Mouse (Mus musculus) limb, embryonic 10.5 days (tissue): ENCODE data around the gene Ciita. TPM values are rescaled to one million over a fixed set of nuclear protein-coding genes. Genes with fewer than 3 reads are reported as not detected.

ENCODE experiments used
- DNase-seq: peaks from one replicate; pipeline ENCODE4 v3.0.0-alpha.2; 2017; ENCODE audit warnings: low spot score
- H3K27ac ChIP-seq: fragments of 300-500 bp; sonication (generic); 2 replicates; pipeline ENCODE4 v1.5.1; 2016; ENCODE audit warnings: mild to moderate bottlenecking
- H3K27me3 ChIP-seq: fragments of 300-500 bp; sonication (generic); 2 replicates; pipeline ENCODE4 v1.6.1; 2016; ENCODE audit warnings: low read depth, mild to moderate bottlenecking; ENCODE audit not compliant: poor library complexity, severe bottlenecking
- H3K36me3 ChIP-seq: fragments of 300-500 bp; sonication (generic); 2 replicates; pipeline ENCODE4 v1.6.1; 2016; ENCODE audit warnings: mild to moderate bottlenecking, moderate library complexity
- H3K4me1 ChIP-seq: fragments of 300-500 bp; sonication (generic); 2 replicates; pipeline ENCODE4 v1.6.1; 2016
- H3K4me3 ChIP-seq: fragments of 300-500 bp; sonication (generic); 2 replicates; pipeline ENCODE4 v1.5.1; 2016; ENCODE audit warnings: mild to moderate bottlenecking, moderate library complexity
- H3K9me3 ChIP-seq: fragments of 300-500 bp; sonication (generic); replicated peaks from 2 replicates; pipeline ENCODE4 v1.6.1; 2016; ENCODE audit warnings: mild to moderate bottlenecking
- WGBS: fragments of 180-500 bp; shearing (Covaris S2); methylation state at CpG from one replicate; pipeline ENCODE4 v1.1.7; 2016; 5-methylcytosine and 5-hydroxymethylcytosine counted together
- polyA plus RNA-seq: library from polyadenylated mRNA; unstranded; fragments of >200 nt; fragmentation: Nextera tagmentation; extraction: Ambion mirVana; gene quantifications from 2 replicates; pipeline ENCODE4 v1.2.1, GENCODE M21; 2016

Gene Ciita
- polyA plus RNA-seq, 1 experiment from 2014 or later: 0.09 TPM

DNA sequence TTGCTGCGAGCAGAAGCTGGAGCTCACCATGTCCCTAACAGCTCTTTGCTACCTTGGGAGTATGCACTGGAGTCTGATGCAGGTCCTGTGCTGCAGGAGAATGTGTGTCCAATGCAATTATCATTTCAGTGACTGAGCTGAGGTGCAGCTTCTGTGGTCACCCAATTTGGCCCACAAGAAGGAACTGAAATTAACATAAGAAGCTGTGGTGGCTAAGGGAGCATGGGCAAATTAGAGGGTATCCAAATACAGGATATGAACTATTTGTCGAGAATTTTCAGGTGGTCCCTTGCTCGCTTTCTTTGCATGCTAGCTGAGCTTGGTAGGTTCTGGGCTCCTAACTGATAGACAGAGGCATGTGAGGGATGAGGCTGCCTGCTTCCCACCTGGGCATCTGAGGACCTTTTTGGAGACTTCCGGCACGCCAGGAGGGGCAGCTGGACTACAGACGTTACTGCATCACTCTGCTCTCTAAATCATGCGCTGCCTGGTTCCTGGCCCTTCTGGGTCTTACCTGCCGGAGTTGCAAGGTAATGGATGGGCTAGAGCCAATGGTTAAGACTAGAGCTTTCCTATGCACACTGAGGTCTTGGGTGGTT, 8.1 kb downstream of the Ciita start:
- 87% methylated on average over 8 of the region's 8 CpGs for WGBS
- H3K27ac ChIP-seq: no peak overlapping the region
- no peak overlapping the region for H3K4me3 ChIP-seq
- H3K27me3 ChIP-seq: peaks cover 29% of the 10 kb centered on the region
- DNase-seq: no peak
- no peaks in the 10 kb centered on the region for H3K9me3 ChIP-seq
- H3K4me1 ChIP-seq: peaks cover 10% of the 10 kb centered on the region
- H3K36me3 ChIP-seq: no peaks in the 10 kb centered on the region

- H3K9me3 ChIP-seq: no peaks in the 10 kb centered on the region
- no peak overlapping the region for H3K4me3 ChIP-seq
- peaks cover 10% of the 10 kb centered on the region for H3K4me1 ChIP-seq
- no peak overlapping the region for H3K27ac ChIP-seq
- no peak for DNase-seq
- H3K27me3 ChIP-seq: peaks cover 29% of the 10 kb centered on the region
- no peaks in the 10 kb centered on the region for H3K36me3 ChIP-seq
- WGBS: 85% methylated on average over 7 of the region's 7 CpGs
These were observed 9.1 kb downstream of the Ciita start for GRCm38 (mm10) chr16:10488769-10489481.

GRCm38 (mm10) chr16:10489483-10489882, 9.6 kb downstream of the Ciita start:
- WGBS: 8% methylated on average over 9 of the region's 9 CpGs
- no peak for DNase-seq
- no peaks in the 10 kb centered on the region for H3K9me3 ChIP-seq
- no peaks in the 10 kb centered on the region for H3K36me3 ChIP-seq
- H3K4me3 ChIP-seq: peak overlapping the region; percentile 26
- no peak overlapping the region for H3K27ac ChIP-seq
- peaks cover 10% of the 10 kb centered on the region for H3K4me1 ChIP-seq
- peaks cover 29% of the 10 kb centered on the region for H3K27me3 ChIP-seq

- H3K4me3 ChIP-seq: peak overlapping the region; percentile 26
These were observed 10.1 kb downstream of the Ciita start for GRCm38 (mm10) chr16:10489904-10490457.

GRCm38 (mm10) chr16:10490503-10491150, 10.8 kb downstream of the Ciita start:
- WGBS: 85% methylated on average over 18 of the region's 18 CpGs
- Histone ChIP-seq H3K27ac (no peak overlapping the region), H3K4me1 (peaks cover 10% of the 10 kb centered on the region), H3K36me3 (no peaks in the 10 kb centered on the region), H3K9me3 (no peaks in the 10 kb centered on the region), H3K27me3 (peaks cover 29% of the 10 kb centered on the region), H3K4me3 (no peak overlapping the region)
- DNase-seq: no peak

More at GRCm38 (mm10) chr16:10489904-10490457, 10.1 kb downstream of the Ciita start:
- DNase-seq: no peak
- 28% methylated on average over 14 of the region's 14 CpGs for WGBS
- peaks cover 29% of the 10 kb centered on the region for H3K27me3 ChIP-seq
- no peaks in the 10 kb centered on the region for H3K36me3 ChIP-seq
- H3K27ac ChIP-seq: no peak overlapping the region
- H3K4me1 ChIP-seq: peaks cover 10% of the 10 kb centered on the region
- no peaks in the 10 kb centered on the region for H3K9me3 ChIP-seq

GRCm38 (mm10) chr16:10491716-10492115, 11.9 kb downstream of the Ciita start:
- no peaks in the 10 kb centered on the region for H3K36me3 ChIP-seq
- no peaks in the 10 kb centered on the region for H3K9me3 ChIP-seq
- H3K4me1 ChIP-seq: peaks cover 10% of the 10 kb centered on the region
- no peak overlapping the region for H3K4me3 ChIP-seq
- DNase-seq: no peak
- H3K27ac ChIP-seq: no peak overlapping the region
- H3K27me3 ChIP-seq: peaks cover 29% of the 10 kb centered on the region
- 84% methylated on average over 4 of the region's 4 CpGs for WGBS

DNA sequence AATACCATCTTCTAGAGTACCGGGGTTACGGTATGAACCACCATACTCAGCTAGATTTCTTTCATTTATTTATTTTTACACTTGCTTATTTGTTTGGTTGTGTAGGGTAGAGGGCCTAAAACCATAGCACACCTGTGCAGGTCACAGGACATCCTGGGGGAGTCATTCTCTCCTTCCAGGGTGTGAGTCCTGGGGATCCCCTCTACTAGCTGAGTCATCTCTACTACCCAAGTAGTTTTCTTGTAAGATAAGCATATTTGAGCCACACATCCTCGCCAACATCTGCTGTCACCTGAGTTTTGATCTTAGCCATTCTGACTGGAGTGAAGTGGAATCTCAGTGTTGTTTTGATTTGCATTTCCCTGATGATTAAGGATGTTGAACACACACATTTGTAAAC, 12.7 kb downstream of the Ciita start:
- Histone ChIP-seq H3K9me3 (no peaks in the 10 kb centered on the region), H3K4me3 (no peak overlapping the region), H3K36me3 (no peaks in the 10 kb centered on the region), H3K27me3 (peaks cover 29% of the 10 kb centered on the region), H3K27ac (no peak overlapping the region), H3K4me1 (peaks cover 10% of the 10 kb centered on the region)
- no peak for DNase-seq
- WGBS: 82% methylated on average over 3 of the region's 3 CpGs

- Histone ChIP-seq H3K36me3 (no peaks in the 10 kb centered on the region), H3K9me3 (no peaks in the 10 kb centered on the region), H3K4me3 (no peak overlapping the region), H3K27ac (no peak overlapping the region), H3K27me3 (peaks cover under 1% of the 10 kb centered on the region; the same call in 1 of the 2 replicates), H3K4me1 (no peaks in the 10 kb centered on the region)
- no peak for DNase-seq
- WGBS: 86% methylated on average over 2 of the region's 2 CpGs
These were observed 16.0 kb downstream of the Ciita start for GRCm38 (mm10) chr16:10495824-10496298.

DNA sequence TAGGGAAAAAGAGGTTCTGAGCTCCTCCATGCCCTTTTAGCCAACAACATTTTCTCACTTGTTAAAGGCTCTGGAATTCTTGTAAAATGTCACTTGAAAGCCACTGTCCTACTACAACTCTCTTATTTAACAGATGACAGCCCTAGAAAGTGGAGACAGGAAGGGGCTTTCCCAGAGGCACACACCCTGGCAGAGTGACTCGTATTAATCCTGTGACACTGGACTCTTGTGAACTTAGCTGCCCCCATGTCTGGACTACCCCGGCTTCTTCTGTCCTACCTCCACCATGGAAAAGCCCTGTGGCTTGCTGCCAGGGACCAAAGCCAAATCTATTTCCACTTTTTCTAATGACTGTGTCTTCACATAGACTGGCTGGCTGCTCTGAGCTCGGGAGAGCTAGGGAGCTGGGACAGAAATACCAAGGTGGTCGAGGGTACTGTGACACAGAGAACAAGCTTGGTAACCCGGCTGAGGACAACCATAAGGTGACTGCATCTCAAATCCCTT, 18.3 kb downstream of the Ciita start:
- no peak overlapping the region for H3K27ac ChIP-seq
- no peak overlapping the region for H3K4me3 ChIP-seq
- WGBS: 80% methylated on average over 5 of the region's 5 CpGs
- H3K27me3 ChIP-seq: peaks cover 9% of the 10 kb centered on the region; the same call in 1 of the 2 replicates
- no peaks in the 10 kb centered on the region for H3K9me3 ChIP-seq
- H3K36me3 ChIP-seq: no peaks in the 10 kb centered on the region
- no peak for DNase-seq
- no peaks in the 10 kb centered on the region for H3K4me1 ChIP-seq

DNA sequence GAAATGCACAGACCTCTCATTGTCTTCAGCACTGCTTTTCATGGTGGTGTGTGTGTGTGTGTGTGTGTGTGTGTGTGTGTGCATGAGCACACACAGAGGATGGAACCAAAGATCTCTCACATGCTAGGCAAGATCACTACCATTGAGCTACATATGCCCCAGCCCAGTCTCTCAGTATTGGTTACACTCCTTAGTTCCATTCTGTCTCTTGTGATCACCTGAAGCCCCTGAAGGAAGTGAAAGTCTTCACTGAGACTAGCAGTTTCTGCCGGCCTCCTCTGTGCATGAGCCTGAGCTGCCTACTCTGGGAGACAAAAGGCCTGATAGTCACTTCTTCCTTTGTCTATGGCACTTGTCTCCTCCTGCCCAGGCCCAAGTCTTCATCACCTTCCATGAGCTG, 19.3 kb downstream of the Ciita start:
- Histone ChIP-seq H3K4me1 (no peaks in the 10 kb centered on the region), H3K9me3 (no peaks in the 10 kb centered on the region), H3K27ac (no peak overlapping the region), H3K27me3 (peaks cover 9% of the 10 kb centered on the region; the same call in 1 of the 2 replicates), H3K36me3 (no peaks in the 10 kb centered on the region), H3K4me3 (no peak overlapping the region)
- DNase-seq: no peak
- 71% methylated on average over 1 of the region's 1 CpGs for whole genome bisulfite sequencing

DNA sequence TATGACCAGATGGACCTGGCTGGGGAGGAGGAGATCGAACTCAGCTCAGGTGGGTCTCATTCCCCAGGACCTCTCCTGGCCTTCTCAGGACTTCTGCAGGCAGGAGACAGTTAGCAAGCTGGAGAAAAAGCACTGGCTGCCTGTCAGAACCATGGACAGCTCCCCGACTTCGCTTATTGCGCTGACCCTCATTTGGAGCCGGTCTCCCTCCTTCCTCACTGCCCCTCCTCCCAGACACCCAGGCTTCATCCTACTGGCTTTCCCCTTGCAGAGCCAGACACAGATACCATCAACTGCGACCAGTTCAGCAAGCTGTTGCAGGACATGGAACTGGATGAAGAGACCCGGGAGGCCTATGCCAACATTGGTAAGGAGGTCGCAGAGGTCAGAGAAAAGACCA, 22.0 kb downstream of the Ciita start:
- 11% methylated on average over 8 of the region's 8 CpGs for WGBS
- H3K27me3 ChIP-seq: peaks cover 9% of the 10 kb centered on the region; the same call in 1 of the 2 replicates
- no peaks in the 10 kb centered on the region for H3K36me3 ChIP-seq
- H3K4me3 ChIP-seq: no peak overlapping the region
- peak; percentile 87 for DNase-seq
- H3K4me1 ChIP-seq: no peaks in the 10 kb centered on the region
- H3K9me3 ChIP-seq: no peaks in the 10 kb centered on the region
- H3K27ac ChIP-seq: no peak overlapping the region

DNA sequence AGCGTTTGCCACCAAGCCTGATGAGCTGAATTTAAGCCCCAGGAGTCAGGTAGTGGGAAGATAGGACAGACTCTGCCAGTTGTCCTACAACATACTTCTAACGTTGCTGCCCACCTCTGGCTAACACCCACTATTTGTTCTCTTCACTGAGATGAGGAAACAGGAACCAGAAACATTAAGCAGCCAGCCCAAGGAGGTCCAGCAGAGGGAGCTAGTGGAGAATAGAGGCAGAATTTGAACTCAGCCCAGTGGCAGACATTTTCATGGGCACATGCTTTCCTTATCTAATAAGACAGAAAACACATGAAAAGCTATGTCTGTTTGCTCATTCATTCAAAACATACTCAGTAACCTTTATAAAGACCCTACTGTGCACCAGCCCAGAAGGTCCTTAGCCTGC, 23.2 kb downstream of the Ciita start:
- Histone ChIP-seq H3K36me3 (no peaks in the 10 kb centered on the region), H3K27me3 (peaks cover 9% of the 10 kb centered on the region; the same call in 1 of the 2 replicates), H3K9me3 (no peaks in the 10 kb centered on the region), H3K4me3 (no peak overlapping the region), H3K4me1 (no peaks in the 10 kb centered on the region), H3K27ac (no peak overlapping the region)
- no peak for DNase-seq
- 57% methylated on average over 2 of the region's 2 CpGs for WGBS
